Mouse (Mus musculus) ES-Bruce4 (cell line): ENCODE measurements around the gene Nktr.

ENCODE experiments used
- CTCF ChIP-seq: IDR thresholded peaks from one replicate; pipeline ENCODE4 v1.8.1; 2011; ENCODE audit warnings: low read depth, low read length
- EP300 ChIP-seq: IDR thresholded peaks from 2 replicates; pipeline ENCODE4 v1.6.1; 2011; ENCODE audit warnings: low read depth, low read length; ENCODE audit not compliant: insufficient read depth
- POLR2A ChIP-seq: IDR thresholded peaks from one replicate; pipeline ENCODE4 v1.8.1; 2011; ENCODE audit warnings: low read length; ENCODE audit not compliant: insufficient read depth

DNA sequence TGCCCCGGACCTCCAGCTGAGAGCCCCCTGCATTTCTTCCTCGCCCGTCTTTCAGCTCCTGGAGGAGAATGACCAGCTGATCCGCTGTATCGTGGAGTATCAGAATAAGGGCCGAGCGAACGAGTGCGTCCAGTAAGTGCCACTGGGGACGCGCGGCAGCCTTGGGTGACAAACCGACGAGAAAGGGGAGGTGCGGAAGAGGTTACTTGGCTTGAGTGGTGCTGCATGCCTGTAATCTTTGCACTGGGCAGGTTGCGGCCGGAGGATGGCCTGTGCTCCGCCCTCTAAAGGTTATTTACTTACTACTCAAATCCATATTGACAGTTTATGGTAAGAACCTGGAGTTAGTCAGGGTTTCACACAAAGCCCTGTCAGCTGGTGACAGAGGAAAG lies 8.4 kb upstream of the Nktr start:
- TF ChIP-seq POLR2A (no peak), EP300 (no peak), CTCF (no peak)
